Mouse (Mus musculus): ENCODE data around the gene Serpinf2.

Serpinf2 gene

DNA sequence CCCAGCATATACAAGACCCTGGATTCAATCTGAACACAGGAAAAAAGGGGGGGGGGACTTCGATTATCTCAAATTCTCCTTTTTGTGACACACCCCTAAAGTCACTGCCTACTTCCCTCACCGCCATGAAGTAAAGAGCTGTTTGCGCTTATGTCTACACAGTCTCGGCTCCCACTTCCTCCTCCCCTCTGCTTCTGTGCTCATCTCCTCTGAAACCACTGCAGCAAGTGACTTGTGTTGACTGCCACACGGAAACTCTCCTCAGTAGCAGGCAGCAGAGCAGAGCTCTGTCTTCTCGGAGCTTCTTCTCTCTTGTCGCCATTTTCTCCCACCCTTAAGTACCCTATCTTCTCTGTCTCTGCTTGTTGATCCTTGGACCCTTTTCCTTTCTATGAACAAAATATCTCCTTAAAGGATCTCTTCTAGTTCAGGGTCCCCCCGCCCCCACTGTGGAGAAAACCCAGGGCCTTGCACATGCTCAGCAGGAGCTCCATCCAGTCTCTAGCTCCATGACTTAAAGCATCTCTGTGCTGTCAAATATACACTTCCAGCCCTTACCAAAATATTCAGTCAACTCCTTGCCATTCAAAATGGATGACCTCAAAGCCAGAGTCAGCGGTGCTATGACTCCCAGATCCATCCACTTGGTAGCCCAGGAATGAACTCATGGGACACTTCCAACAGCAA, 10.2 kb downstream of the Serpinf2 start:
- DNase-seq (ENCODE audit: low read depth, low spot score): peak; percentile 75

DNA sequence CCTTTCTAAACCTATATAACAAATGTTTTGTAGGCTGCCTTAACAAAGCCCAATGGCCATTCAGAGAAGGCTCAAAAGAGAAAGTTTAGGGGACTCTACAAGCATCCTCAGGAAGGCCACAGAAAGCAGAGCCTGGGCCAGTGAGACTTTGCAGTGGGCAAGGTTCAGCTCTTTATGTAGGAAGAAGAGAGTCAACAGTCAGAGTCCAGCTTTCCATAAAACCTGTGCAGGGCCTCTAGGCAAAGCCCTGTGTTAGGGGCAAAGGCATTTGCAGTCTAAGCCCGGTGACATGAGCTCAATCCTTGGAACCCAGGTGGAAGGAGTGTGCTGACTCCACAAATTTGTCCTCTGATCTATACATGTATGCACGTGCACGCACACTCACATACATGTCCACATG, 14.9 kb downstream of the Serpinf2 start:
- no peak for DNase-seq (ENCODE audit: low read depth, low spot score)

DNA sequence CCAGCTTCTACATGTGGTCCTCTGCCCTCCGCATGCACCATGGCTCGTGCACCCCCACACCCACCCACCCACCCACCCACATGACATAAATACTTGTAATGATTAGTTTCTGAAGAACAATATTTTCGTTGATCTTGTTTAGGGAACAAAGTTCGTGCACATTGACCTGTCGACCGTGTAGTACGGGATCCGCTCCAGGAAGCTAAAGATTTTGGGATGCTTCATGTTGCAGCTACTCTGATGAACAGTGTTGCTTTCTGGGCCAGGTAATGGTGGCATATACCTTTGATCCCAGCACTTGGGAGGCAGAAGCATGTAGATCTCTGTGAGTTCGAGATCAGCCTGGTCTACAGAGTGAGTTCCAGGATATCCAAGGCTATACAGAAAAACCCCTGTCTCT, 15.4 kb downstream of the Serpinf2 start:
- DNase-seq (ENCODE audit: low read depth, low spot score): no peak

DNA sequence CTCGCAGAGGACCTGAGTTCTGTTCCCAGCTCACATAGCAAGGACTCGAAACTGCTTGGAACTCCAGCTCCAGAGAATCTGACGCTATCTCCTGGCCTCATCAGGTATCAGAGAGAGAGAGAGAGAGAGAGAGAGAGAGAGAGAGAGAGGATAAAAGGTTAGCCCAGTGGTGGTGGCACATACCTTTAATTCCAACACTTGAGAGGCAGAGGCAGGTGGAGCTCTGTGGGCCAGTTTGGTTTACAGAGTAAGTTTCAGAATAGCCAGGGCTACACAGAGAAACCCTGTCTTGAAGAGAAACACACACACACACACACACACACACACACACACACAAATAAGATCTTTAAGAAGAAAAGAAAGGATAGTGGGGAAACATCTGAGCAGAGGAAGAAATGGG, 16.3 kb downstream of the Serpinf2 start:
- no peak for DNase-seq (ENCODE audit: low read depth, low spot score)

DNA sequence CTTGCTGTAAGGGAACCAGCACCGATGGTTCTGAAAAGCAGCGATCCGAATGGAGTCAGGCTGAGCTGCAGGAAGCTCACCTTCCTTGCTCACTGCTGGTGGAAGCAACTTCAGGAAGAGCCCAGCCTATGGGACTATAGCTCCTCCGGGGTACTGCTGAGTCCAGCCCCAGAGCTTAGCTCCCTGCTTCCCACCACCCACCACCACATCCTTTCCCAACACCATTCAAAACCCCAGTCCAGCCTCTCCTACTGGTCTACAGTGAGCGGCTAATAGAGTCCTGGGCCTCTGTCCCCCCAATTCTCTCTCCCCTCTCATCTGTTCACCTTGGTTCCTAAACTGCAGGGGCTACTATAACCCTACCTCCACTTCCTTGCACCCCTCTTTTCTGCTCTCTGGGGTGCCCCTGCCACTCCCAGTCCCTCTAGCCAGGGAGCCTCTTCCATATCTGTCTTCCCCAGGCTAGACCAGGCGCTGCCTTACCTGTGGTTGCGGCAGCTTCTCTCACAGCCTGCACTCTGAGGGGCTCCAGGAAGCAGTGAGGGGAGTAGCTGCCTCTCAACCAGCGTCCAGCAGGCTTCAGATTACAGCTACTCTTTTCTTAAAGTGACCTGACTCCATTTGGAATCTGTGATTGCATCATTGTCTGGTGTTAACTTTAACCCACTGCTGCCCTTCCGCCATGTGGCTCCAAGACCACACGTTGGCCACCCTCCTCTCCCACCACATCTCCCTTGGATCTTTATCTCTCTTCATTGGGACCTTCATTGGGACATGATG, 17.2 kb downstream of the Serpinf2 start, which contains the start of gene Serpinf1:
Serpinf1 (minus strand) TSS at position 689 of the 780 bp plus-strand sequence.
- no peak for DNase-seq (ENCODE audit: low read depth, low spot score)

DNA sequence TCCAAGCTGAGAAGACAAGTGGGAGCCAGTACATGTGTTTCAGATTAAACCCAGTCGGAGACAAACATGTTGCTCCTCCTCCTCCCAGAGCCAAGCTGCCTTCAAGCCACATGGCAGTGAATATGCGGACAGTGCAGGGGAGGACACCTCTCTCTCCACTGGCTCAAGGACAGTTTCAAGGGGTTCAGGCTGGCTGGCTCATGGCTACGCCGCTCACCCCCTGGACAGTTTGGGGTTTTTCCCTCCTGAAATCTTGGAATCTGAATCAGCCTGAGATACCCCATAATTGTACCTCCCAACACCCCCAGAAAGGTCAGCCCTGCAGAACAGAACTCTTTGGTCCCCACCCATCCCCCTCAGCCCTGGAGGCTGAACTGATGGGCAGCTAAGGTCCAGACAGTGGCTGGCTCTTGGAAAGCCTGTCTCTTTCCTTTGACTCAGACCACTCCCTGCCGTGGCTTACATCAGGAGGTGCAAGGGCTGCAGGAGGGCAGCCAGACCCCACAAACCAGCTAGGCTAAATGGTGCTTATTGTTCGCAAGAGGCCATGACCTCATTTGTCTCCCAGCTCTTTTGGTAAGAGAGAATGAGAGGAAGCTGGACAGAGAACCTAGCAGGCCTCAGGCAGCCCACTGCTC, 17.9 kb downstream of the Serpinf2 start:
- no peak for DNase-seq (ENCODE audit: low read depth, low spot score)

DNA sequence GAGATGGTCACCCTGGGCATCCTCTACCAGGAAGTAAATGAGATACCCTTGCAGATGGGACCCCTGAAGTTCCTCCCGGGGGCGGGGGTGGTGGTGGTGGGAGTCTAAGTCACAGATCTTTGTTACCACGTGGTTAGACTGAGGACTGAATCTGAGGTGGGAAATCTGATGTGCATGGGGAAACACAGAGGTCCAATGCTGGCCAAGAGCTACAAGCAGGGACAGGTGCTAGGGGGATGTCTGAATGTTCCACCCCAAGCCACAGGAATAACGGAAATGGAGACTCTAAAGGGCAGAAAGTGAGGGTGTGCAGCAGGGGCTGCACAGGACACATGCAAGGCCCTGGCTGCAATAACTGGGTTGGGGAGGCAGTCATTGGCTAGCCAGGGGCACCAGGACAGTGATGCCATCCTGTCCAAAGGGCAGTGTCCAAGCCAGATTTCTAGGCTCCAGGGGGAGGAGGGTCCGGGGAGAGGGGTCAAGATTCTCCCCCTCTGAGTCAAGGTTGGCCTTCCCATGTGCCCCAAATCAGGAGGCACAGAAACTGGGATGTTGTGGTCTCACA, 18.5 kb downstream of the Serpinf2 start:
- DNase-seq (ENCODE audit: low read depth, low spot score): no peak

DNA sequence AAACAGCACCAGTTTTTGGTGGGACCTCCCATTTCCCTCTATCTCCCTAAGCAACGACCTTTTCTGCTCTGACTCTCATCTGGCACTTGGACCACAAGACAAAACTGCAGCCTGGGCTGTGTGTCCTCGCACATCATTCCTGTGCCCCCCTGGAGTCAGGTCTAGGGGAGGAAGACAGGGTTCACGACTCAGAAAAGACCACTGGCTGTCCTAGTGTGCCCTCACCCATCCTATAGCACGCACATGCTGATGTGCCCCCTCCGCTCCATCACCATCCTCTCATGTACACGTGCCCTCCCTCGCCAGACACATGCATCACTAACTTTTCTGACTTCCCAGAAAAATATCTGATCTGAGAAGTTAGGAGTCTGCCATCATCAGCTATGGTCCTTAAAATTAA, 19.4 kb downstream of the Serpinf2 start:
- DNase-seq (ENCODE audit: low read depth, low spot score): no peak

DNA sequence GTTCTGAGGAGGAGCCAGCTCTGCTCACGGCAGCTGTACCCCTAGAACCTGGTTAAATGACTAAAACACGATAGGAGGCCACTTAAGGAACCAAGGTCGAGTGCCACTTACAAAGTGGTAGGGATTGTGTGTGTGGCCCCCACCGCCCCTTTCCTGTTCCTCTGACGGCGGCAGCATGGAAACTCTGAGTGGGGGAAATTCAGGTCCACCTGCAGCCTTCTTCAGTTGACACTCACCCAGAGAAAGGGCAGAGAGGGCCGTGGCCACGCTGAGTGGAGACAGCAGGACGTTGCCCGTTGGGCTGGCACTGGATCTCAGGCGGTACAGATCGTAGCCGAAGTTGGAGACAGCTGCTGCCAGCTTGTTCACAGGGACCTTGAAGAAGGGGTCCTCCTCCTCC, 23.4 kb downstream of the Serpinf2 start:
- peak; percentile 26 for DNase-seq (ENCODE audit: low read depth, low spot score)

DNA sequence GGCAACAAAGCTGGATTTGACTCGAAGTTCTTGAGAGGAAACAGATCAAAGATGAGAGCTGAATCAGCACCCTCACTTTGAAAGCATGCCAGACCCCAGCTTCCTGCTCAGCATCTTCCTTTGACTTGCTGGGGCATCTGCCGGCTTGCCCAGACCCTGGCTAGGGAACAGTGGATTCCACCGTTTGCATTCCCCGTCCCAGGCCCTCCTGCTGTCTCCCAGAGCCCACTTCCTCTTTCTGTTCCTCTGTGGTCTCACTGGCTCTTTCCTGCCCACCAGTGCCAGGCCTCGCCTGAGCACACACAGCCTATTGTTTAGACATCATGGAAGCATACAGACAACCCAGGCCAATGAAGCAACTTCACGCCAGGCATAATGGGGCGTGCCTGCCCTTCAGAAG, 24.3 kb downstream of the Serpinf2 start:
- peak; percentile 43 for DNase-seq (ENCODE audit: low read depth, low spot score)

DNA sequence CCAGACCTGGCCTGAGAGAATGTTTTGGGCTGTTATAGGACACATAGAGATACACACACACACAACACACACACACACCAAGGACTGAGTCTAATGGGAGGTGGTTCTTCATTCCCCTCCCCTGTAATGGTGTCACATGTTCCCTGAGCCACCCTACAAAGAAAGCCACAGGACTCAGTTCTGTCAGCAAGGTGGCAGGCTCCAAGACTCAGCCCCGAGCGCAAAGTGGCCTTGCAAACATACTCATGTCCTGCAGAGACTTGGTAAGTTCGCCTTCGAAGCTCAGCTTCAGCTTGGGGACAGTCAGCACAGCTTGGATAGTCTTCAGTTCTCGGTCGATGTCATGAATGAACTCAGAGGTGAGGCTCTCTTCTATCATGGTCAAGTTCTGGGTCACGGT, 28.8 kb downstream of the Serpinf2 start:
- DNase-seq (ENCODE audit: low read depth, low spot score): peak; percentile 27

DNA sequence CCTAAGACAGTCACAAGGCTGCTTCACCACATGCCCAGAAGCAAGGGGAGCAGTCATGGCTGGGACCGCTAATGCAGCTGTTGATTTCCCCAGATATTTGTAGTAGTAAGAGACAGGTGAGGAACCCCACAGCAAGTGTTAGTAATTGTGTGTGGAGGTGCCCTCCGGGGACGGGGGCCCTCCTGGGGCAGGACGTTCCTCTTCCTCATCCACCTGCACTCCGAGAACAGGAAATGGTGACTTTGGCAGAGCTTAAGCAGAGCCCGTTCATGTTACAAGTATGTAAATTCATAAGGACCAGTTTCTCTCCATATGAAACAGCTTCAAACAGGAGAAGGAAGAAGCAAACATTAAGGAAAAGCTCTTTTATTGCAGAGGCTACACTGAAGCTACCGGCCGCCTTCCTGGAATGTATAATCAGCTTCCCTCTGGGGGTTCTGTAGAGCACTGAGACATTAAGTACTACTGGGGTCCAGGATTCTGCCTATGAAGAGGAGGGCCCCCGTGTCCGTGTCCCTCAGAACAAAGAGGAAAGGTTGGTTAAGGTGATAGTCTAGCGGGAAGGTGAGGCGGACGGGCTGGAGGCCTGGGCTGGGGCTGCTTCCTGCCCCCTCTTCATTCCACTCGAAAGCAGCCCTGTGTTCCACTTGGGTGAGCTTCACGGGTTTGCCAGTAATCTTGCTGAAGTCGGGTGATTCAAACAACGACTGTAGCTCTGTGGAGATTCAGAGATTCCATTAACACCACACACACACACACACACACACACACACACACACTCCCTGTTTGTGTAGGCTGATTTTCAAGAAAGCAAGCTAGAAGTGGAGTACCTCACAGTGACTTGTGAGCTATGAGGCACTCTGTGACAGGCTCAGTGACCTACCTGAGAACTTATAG, 29.5 kb downstream of the Serpinf2 start:
- DNase-seq (ENCODE audit: low read depth, low spot score): peak; percentile 49

DNA sequence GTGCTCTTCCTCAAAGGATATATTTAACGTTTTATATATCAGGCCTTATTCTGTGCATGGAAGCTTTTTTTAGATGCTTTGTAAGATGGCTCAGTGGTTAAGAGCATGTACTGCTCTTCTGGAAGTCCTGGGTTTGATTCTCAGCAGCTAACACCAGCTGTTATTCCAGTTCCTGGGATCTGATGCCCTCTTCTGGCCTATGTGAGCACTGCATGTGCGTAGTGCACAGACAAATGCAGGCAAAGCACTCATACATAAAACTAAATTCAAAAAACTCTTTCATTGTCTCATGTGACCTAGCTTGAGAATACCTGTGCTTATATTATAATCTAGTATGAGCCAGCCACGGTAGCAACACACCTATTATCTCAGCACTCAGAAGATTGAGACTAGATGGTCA, 32.5 kb downstream of the Serpinf2 start:
- peak; percentile 75 for DNase-seq (ENCODE audit: low read depth, low spot score)

DNA sequence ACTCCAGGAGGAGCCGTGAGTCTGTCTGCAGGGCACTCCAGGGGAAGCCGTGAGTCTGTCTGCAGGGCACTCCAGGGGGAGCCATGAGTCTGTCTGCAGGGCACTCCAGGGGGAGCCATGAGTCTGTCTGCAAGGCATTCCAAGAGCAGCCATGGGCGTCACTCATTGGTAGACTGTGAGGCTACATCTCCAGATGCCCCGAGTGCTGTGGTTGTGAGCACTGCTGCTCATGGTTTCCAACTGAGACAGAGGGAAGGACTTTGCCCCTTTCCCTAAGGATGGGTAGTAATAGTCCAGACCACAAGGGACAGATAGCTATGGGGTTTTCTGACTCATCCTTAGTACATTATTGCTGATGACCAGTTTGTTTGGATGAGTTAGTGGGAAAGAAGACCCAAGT, 33.3 kb downstream of the Serpinf2 start:
- DNase-seq (ENCODE audit: low read depth, low spot score): no peak

DNA sequence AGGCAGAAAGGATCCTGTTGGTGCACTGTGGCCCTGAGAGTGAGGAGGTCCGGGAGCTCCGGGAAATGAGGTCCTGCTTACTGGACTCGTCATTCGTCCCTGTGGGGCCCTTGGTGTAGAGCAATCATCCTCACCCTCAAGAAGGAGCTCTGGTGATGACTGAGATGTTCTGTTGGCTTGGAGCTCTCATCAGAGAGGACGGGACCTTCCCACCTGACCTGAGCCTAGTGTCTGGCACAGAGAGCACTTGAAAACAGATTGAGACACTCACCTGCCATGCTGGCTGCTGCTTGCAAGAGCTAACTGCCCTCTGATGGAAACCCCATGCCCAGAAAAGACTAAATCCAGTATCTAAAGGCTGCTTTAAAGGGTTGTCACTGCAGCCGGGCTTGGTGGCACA, 34.6 kb downstream of the Serpinf2 start:
- no peak for DNase-seq (ENCODE audit: low read depth, low spot score)

DNA sequence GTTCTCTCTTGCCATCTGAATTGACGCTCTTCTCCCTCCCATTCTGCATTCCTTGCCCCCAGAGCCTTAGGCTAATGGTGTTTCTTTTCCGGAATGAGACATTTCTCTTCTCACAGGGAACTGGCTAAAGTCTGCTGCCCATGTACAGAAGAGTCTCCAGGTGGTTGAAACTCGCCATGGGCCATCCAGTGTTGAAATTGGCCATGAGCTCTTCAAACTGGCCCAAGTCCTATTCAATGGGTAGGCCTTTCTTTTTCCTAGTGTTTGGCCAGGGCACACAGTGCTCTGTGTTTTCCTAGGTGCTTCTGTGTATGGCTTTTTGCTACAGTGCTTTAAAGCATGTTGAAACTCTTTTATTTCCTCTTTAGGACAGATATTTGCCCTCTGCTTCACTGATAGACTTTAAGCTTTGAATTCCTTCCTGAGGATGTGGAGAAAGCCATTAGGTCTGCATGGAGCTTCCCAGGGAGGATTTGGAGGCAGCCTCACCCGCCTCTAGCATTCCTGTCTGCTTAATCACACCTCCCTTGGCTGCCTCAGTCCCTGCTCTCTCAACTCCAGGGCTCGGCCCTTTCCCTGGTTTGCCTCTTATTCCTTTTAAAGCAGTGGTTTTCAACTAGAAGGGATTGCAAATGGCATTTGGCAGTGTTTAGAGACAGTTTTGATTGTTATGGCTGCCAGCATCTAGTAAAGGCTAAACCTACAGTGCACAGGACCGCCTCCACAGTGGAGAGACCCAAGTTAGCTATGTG, 35.9 kb downstream of the Serpinf2 start:
- DNase-seq (ENCODE audit: low read depth, low spot score): no peak

DNA sequence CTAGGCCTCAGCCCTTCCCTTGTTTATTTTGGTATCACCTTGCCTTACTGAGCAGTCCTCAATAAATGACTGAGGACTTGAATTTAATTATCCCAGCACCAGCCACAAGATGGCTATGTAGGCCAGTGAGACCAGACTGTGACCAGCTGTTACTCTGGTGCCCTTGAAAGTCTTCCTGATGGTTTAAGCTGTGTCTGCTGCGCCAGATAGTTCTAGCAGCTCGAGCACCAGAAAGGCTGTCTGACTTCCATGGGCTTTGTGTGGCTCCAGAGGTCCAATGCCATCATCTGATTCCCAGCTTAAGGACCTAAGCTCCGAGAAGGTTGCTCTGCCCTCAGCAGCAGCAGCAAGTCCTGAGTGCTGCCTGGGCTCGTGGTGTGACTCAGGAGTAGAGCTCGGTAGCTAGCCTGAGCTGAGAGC, 37.1 kb downstream of the Serpinf2 start:
- peak; percentile 65 for DNase-seq (ENCODE audit: low read depth, low spot score)

DNA sequence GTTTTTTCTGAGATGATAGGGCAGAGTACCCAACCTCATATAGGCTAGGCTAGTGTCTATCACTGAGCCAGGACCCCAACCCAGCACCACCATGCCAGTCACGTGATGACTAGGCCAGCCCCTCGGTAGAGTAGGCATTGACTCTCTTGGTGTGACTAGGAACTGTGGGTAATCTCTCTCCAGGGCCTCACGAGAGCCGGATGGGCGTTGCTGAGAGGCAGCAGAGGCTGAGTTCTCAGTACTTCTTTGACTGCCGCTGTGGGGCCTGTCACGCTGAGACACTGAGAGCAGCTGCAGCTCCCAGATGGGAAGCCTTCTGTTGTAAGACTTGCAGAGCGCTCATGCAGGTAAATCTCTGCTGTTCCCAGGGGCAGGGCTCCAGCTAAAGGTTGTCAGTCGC, 39.3 kb downstream of the Serpinf2 start:
- DNase-seq (ENCODE audit: low read depth, low spot score): no peak

DNA sequence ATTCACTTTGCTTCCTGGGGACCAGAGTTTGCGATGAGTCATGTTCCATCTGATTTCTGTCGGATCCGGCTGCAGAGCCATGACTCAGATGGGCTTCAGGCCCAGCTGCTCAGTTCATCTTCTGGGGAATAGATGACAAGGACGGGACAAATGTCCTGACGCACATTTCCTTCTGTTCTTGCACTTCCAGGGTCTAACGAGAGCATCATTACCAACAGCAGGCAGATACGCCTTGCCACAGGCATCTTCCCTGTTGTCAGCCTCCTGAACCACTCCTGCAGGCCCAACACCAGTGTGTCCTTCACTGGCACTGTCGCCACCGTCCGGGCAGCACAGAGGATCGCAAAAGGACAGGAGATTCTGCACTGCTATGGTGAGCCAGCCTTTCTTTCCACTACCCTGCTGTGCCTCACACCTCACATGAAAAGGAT, 40.0 kb downstream of the Serpinf2 start:
- no peak for DNase-seq (ENCODE audit: low read depth, low spot score)

DNA sequence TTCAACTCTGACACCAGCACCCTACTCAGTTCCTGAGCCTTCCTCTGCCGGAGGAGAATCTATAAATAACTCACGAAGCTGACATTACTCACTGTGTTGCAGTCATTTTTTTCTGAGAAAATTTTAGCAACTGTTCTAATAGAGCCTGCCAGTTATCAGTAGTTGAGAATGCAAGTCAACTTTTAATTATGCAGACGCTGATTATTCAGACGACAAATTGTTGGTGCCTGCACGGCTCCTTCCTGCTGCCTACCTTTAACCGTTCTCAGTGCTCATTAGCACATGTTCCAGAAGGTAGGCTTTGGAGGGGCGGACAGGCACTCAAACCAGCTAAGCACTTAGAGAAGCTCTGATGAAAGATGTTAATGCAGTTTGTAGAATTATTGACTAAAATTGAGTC, 41.9 kb downstream of the Serpinf2 start:
- DNase-seq (ENCODE audit: low read depth, low spot score): no peak

DNA sequence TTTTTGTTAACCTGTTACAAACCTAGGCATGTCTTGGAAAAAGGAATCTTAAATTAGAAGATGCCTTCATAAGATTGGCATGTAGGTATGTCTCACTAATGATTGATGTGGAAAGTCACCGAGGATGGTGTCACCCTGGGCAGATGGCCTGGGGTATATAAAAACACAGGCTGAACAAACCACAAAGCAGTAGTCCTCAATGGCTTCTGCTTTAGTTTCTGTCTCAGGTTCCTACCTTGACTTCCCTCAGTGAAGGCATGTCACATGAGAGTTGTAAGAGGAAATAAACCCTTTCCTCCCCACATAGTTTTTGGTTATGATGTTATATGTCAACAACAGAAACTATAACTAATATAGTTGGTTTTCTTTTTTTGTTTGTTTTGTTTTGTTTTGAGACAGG, 43.8 kb downstream of the Serpinf2 start:
- no peak for DNase-seq (ENCODE audit: low read depth, low spot score)

All from CD4-positive, CD25-positive, alpha-beta regulatory T cell, adult 2 months (primary cell).